Mouse (Mus musculus) A20 (cell line): ENCODE measurements around the gene Elfn1.

ENCODE experiments used
- DNase-seq: peaks from one replicate; pipeline ENCODE4 v3.0.0-alpha.2; 2011; ENCODE audit warnings: low read depth, low spot score

The Elfn1 gene

DNA sequence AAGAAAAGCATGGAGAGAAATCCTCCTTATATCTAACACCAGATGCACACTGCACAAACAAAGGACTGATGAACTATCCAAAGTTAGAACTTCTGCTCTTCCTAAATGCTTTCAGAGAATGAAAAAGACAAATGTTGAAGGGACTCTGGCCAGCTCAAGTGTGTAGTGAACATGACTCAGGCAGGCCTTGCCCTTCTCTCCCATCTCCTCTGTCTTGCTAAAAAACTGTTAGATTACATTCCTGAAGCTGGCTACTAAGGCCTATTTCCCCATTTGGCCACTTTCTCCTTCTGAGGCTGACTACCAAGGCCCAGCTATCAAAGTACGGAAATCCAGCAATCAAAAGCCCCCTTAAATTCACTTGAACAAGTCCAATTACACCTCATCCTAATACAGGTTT is 111.9 kb downstream of the Elfn1 start:
- no peak for DNase-seq

DNA sequence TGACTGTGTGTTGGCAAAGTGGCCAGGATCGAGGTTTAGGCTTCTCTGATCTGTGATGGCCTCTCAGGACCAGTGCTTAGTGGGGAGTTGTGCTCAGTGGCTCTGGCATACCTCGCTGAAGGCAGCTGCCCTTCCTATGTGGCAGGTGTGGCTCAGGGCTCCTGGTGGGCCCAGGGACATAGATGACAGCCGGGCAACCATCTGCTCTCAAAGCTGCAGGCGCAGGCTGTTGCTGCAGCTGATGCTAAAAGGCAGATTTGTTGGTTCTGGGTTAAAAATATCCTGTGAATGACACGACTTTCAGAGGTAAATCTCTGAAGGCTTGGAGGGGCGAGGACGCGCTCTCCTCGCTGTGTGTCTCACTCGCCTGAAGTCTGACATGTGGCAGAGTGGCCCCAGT is 114.0 kb downstream of the Elfn1 start:
- DNase-seq, result no peak

DNA sequence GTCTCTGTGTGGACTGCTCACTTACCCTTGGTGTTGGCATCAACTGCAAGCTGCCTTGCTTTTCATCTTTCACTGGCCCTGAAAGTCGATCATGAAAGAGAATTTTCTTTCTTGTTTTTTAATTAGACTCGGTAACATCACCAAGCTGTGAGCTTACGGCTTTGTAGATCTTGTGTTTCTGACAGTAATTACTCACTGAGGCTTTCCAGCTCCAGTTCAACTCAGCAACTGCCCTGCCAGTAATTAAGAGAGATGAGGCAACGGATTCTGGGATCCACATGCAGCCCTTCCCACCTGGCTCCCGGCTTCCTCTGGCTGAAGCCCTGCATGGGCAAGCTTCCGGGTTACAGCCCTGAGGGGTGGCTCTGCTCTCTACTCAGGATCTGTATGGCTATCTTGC is 115.1 kb downstream of the Elfn1 start:
- DNase-seq, result no peak

DNA sequence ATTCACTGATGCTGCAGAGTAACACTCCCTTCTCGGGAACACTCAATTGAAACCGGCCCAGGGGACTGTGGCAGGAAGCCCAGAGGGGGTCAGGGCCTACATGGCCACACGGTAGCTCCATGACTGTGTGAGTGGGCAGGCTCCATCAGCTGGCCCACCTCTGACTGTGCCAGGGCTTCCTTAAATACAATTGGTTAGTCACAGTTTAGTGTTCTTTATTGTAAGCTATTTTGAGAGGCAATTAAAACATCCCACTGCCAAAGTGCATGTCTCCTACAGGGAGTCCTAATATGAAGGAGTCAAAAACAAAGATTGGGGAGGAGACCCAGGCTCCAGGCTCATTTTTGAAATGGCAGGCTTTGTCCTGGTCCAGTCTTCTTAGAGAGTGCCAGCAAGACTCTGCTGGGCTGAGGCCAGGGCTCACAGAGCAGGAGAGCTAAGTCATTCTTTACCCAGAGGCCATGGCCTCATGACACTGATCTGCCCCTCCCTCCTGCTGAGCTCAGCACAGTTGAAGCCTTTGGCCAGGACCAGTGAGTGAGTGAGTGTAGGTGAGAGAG is 116.3 kb downstream of the Elfn1 start:
- no peak for DNase-seq
